Mouse (Mus musculus) layer of hippocampus, postnatal 14 days (tissue): ENCODE data around the gene Gjc1. TPM values are rescaled to one million over a fixed set of nuclear protein-coding genes. Genes with fewer than 3 reads are reported as not detected.

Experiments used
- total RNA-seq, 2 experiments: library from RNA; stranded (reverse); gene quantifications; 2 replicates each; pipeline ENCODE4 v1.2.3; 2021

Gene Gjc1
- total RNA-seq, 2 experiments from 2014 or later = 10.3 to 12.9 TPM

Other genes starting within 250 kb of the Gjc1 start
- gene Gm11627, start 240.2 kb downstream of the Gjc1 start, total RNA-seq = 1 to 10 TPM; 6.4 to 6.9 TPM
- gene Fzd2, start 215.3 kb downstream of the Gjc1 start, total RNA-seq = 1 to 10 TPM; 8.5 to 9.4 TPM
- gene Meioc, start 156.0 kb downstream of the Gjc1 start, total RNA-seq = not detected
- gene Ccdc43, start 121.9 kb downstream of the Gjc1 start, total RNA-seq = 10 to 100 TPM; 37.9 to 41.3 TPM
- 100 to 1,000 TPM; 186 to 207 TPM for gene Adam11, start 58.3 kb downstream of the Gjc1 start, total RNA-seq
- gene Higd1b, start 16.1 kb upstream of the Gjc1 start, total RNA-seq = 1 to 10 TPM; 5.3 to 6.5 TPM
- 100 to 1,000 TPM; 113 to 124 TPM for gene Eftud2, start 61.3 kb upstream of the Gjc1 start, total RNA-seq
- gene Ccdc103, start 61.5 kb upstream of the Gjc1 start, total RNA-seq = 1 to 10 TPM; 1.5 to 2.0 TPM
- gene Fam187a, start 65.5 kb upstream of the Gjc1 start, total RNA-seq = under 1 TPM; 0.21 to 0.41 TPM
- 100 to 1,000 TPM; 263 to 355 TPM for gene Gfap, start 81.2 kb upstream of the Gjc1 start, total RNA-seq
- gene Kif18b, start 105.4 kb upstream of the Gjc1 start, total RNA-seq = 1 to 10 TPM in 1 of 2 experiments, under 1 TPM in 1; 0.91 to 1.4 TPM
- 10 to 100 TPM; 36.0 to 37.8 TPM for gene C1ql1, start 127.0 kb upstream of the Gjc1 start, total RNA-seq
- 100 to 1,000 TPM; 112 to 113 TPM for gene Nmt1, start 208.5 kb upstream of the Gjc1 start, total RNA-seq
- 100 to 1,000 TPM; 113 to 128 TPM for gene Dcakd, start 208.6 kb upstream of the Gjc1 start, total RNA-seq